Mouse (Mus musculus) layer of hippocampus, adult 6 months (tissue): Measurements from ENCODE around the gene Tnrc6b. TPM values are rescaled to one million over a fixed set of nuclear protein-coding genes. Genes with fewer than 3 reads are reported as not detected.

ENCODE experiments used
- long read RNA-seq, 2 experiments: library from polyadenylated mRNA; unstranded; transcript quantifications; one replicate each; pipeline ENCODE4 v2.0.0; 2019 to 2020
- microRNA-seq: library from miRNA; unstranded; fragments of <30 nt; microRNA quantifications from one replicate; pipeline ENCODE4 v1.2.0, GENCODE M21; 2020
- polyA plus RNA-seq: library from polyadenylated mRNA; unstranded; fragments of <200 nt; fragmentation: Nextera tagmentation; gene quantifications from 2 replicates; pipeline ENCODE4 v1.2.3, GENCODE M21; 2021

The Tnrc6b gene
- polyA plus RNA-seq: 4.6 and 9.0 TPM in 2 replicates
- long read RNA-seq, experiment 1, partial matches to known transcripts: 24 of 36 reads
- long read RNA-seq, experiment 1, other reads (novel, unspliced or antisense): 10 of 36 reads
- long read RNA-seq, experiment 2, full-length matches to known transcripts: 6 of 43 reads
- long read RNA-seq, experiment 2, partial matches to known transcripts: 24 of 43 reads
- long read RNA-seq, experiment 2, other reads (novel, unspliced or antisense): 13 of 43 reads

GRCm38 (mm10) chr15:80710608-80711363 lies at the start of gene Tnrc6b:
TSS of gene Tnrc6b (plus strand) at chr15:80711313.

GRCm38 (mm10) chr15:80671295-80672252 lies 39.5 kb upstream of the Tnrc6b start, which contains the start of gene Fam83f:
TSS of gene Fam83f (plus strand) at chr15:80671847.

GRCm38 (mm10) chr15:80948145-80949135 lies 237.3 kb downstream of the Tnrc6b start, which contains the start of gene Adsl:
TSS of gene Adsl (plus strand) at chr15:80948490.

GRCm38 (mm10) chr15:80977620-80978334 lies 266.7 kb downstream of the Tnrc6b start, which contains the start of gene Sgsm3:
TSS of gene Sgsm3 (plus strand) at chr15:80977765.

Small RNA genes lying within 50 kb of the gene (microRNA-seq; reads per million reads assigned to microRNA genes)
- 13.3 reads per million, percentile 36 among the genes with 10 or more reads in this experiment for gene Mir5113

Other genes starting within 250 kb of the Tnrc6b start
- not detected in 2 replicates for gene Enthd1, start 146.2 kb upstream of the Tnrc6b start, polyA plus RNA-seq
- not detected in 2 replicates for gene Grap2, start 138.7 kb upstream of the Tnrc6b start, polyA plus RNA-seq
- gene Fam83f, start 39.5 kb upstream of the Tnrc6b start, polyA plus RNA-seq: 0.09 TPM in 1 of 2 replicates, not detected in the other
- gene Adsl, start 237.2 kb downstream of the Tnrc6b start, polyA plus RNA-seq: 46.8 and 53.2 TPM in 2 replicates